Mouse (Mus musculus) G1E (cell line): ENCODE data around the gene Sp2.

Source experiments
- CTCF ChIP-seq: IDR thresholded peaks from 2 replicates; pipeline ENCODE4 v1.5.1; 2012; ENCODE audit warnings: low read depth, low read length, inconsistent platforms, mixed read lengths
- GATA1 ChIP-seq: IDR thresholded peaks from 2 replicates; pipeline ENCODE4 v1.6.1; 2012; ENCODE audit warnings: borderline replicate concordance, low read length, inconsistent platforms, mixed read lengths
- GATA2 ChIP-seq: IDR thresholded peaks from 2 replicates; pipeline ENCODE4 v1.6.1; 2012; ENCODE audit warnings: low read depth, low read length, inconsistent platforms, borderline replicate concordance
- POLR2AphosphoS5 ChIP-seq: IDR thresholded peaks from 2 replicates; pipeline ENCODE4 v1.6.1; 2012; ENCODE audit warnings: low read depth, low read length, inconsistent platforms; ENCODE audit not compliant: insufficient replicate concordance
- TAL1 ChIP-seq: conservative IDR thresholded peaks from 2 replicates; pipeline ENCODE4 v1.6.1; 2012; ENCODE audit warnings: low read depth, low read length, inconsistent platforms, mixed read lengths

DNA sequence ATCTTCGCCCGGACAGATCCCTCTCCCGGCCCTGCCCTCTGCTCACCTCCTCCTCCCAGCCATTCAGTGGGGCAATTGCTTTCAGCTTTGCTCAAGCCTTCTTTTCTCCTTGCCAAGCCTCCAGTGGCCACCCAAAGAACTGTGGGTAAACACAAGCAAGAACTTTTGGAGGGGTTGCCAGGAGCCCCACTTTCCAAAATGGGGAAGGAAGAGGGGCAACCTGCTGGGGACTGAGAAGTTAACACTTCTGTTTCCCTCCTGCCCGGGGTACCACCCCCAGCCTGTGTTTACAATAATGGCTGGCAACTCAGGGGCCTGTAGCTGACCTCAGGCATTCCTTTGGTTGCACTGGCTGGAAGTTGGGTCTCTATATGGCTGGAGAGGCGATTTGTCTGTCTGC, 20.4 kb upstream of the Sp2 start:
- no peak for TF ChIP-seq CTCF
- no peak for TF ChIP-seq GATA2
- no peak for TF ChIP-seq POLR2AphosphoS5
- TF ChIP-seq GATA1 = no peak
- no peak for TF ChIP-seq TAL1
